Mouse (Mus musculus) brain, embryonic 14.5 days (tissue): ENCODE measurements around the gene Tmem256.

Experiments
- CTCF ChIP-seq: fragments of 200-500 bp; IDR thresholded peaks from 2 replicates; pipeline ENCODE4 v1.5.1; 2012; ENCODE audit warnings: inconsistent platforms, mild to moderate bottlenecking, moderate library complexity, borderline replicate concordance; ENCODE audit not compliant: insufficient read depth, insufficient read length; ENCODE audit errors: extremely low read depth
- POLR2A ChIP-seq: fragments of 200-500 bp; IDR thresholded peaks from 2 replicates; pipeline ENCODE4 v1.6.1; 2012; ENCODE audit warnings: mild to moderate bottlenecking, inconsistent platforms, borderline replicate concordance; ENCODE audit not compliant: poor library complexity, insufficient read depth, insufficient read length, severe bottlenecking; ENCODE audit errors: extremely low read depth

DNA sequence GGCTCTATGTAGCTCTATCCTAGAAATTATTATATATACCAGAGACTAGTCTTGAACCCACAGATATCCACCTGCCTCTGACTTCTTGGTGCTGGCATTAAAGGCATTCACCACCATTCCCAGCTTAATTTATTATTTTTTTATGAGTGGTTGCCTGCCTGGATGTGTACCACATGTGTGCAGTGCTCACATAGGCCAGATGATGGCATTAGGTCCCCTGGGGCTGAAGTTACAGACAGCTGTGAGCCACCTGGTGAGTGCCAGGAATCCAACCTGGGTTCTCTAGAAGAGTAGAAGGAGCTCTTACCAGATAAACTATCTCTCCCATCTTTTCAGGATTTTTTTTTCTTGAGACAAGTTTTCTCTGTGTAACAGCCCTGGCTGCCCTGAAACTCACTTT is 28.0 kb upstream of the Tmem256 start:
- TF ChIP-seq CTCF = no peak
- no peak for TF ChIP-seq POLR2A
